Mouse (Mus musculus): Measurements from ENCODE around the gene Ccdc81. TPM values are rescaled to one million over a fixed set of nuclear protein-coding genes. Genes with fewer than 3 reads are reported as not detected.

Gene Ccdc81
- not detected in 2 replicates for polyA plus RNA-seq (2012; ENCODE audit: insufficient read depth, insufficient read length, low replicate concordance, missing spikeins)

GRCm38 (mm10) chr7:89903442-89904343 is at the start of gene Ccdc81:
Gene Ccdc81 (minus strand): TSS chr7:89903629.
- H3K4me1 ChIP-seq (ENCODE audit: control insufficient read depth, insufficient read depth, low read length) = peaks cover 9% of the 10 kb centered on the region
- WGBS = 26% methylated on average over 22 of the region's 22 CpGs
- TF ChIP-seq CTCF (IDR thresholded peaks at IDR 0.05; ENCODE audit: insufficient read depth, low read depth, low read length) (no peak), POLR2A (IDR thresholded peaks at IDR 0.05; ENCODE audit: insufficient read depth, low read depth, low read length) (no peak)
- H3K27ac ChIP-seq (ENCODE audit: insufficient read depth, low read depth, low read length) = no peak within 1 kb of the TSS
- H3K4me3 ChIP-seq (ENCODE audit: insufficient read depth, low read depth, low read length) = no peak within 1 kb of the TSS

GRCm38 (mm10) chr7:89949403-89949802 is 46.0 kb upstream of the Ccdc81 start:
- Histone ChIP-seq H3K4me3 (ENCODE audit: insufficient read depth, low read depth, low read length) (no peak overlapping the region), H3K27ac (ENCODE audit: insufficient read depth, low read depth, low read length) (no peak overlapping the region), H3K4me1 (ENCODE audit: control insufficient read depth, insufficient read depth, low read length) (no peaks in the 10 kb centered on the region)
- WGBS = 82% methylated on average over 4 of the region's 4 CpGs
- TF ChIP-seq CTCF (IDR thresholded peaks at IDR 0.05; ENCODE audit: insufficient read depth, low read depth, low read length) = no peak
- no peak for TF ChIP-seq POLR2A (IDR thresholded peaks at IDR 0.05; ENCODE audit: insufficient read depth, low read depth, low read length)

GRCm38 (mm10) chr7:89948026-89948425 is 44.6 kb upstream of the Ccdc81 start:
- WGBS = 67% methylated on average over 7 of the region's 7 CpGs

GRCm38 (mm10) chr7:89940571-89941463 is 37.4 kb upstream of the Ccdc81 start, which contains the start of gene Hikeshi:
Gene Hikeshi (minus strand): TSS chr7:89941204.
- under 1% methylated on average over 45 of the region's 45 CpGs for WGBS
- H3K27ac ChIP-seq (ENCODE audit: insufficient read depth, low read depth, low read length) = peak within 1 kb of the TSS; percentile 13
- H3K4me1 ChIP-seq (ENCODE audit: control insufficient read depth, insufficient read depth, low read length) = no peaks in the 10 kb centered on the region
- H3K4me3 ChIP-seq (ENCODE audit: insufficient read depth, low read depth, low read length) = peak within 1 kb of the TSS; percentile 89
- TF ChIP-seq POLR2A (IDR thresholded peaks at IDR 0.05; ENCODE audit: insufficient read depth, low read depth, low read length) = peak; percentile 33; the same call in 1 of the 2 replicates
- TF ChIP-seq CTCF (IDR thresholded peaks at IDR 0.05; ENCODE audit: insufficient read depth, low read depth, low read length) = no peak

More at GRCm38 (mm10) chr7:89948026-89948425, 44.6 kb upstream of the Ccdc81 start:
- Histone ChIP-seq H3K4me1 (ENCODE audit: control insufficient read depth, insufficient read depth, low read length) (no peaks in the 10 kb centered on the region), H3K27ac (ENCODE audit: insufficient read depth, low read depth, low read length) (no peak overlapping the region), H3K4me3 (ENCODE audit: insufficient read depth, low read depth, low read length) (no peak overlapping the region)
- no peak for TF ChIP-seq CTCF (IDR thresholded peaks at IDR 0.05; ENCODE audit: insufficient read depth, low read depth, low read length)
- TF ChIP-seq POLR2A (IDR thresholded peaks at IDR 0.05; ENCODE audit: insufficient read depth, low read depth, low read length) = no peak

GRCm38 (mm10) chr7:89939497-89940353 is 36.3 kb upstream of the Ccdc81 start:
- no peaks in the 10 kb centered on the region for H3K4me1 ChIP-seq (ENCODE audit: control insufficient read depth, insufficient read depth, low read length)
- TF ChIP-seq POLR2A (IDR thresholded peaks at IDR 0.05; ENCODE audit: insufficient read depth, low read depth, low read length) (no peak), CTCF (IDR thresholded peaks at IDR 0.05; ENCODE audit: insufficient read depth, low read depth, low read length) (no peak)
- 26% methylated on average over 15 of the region's 15 CpGs for WGBS
- H3K27ac ChIP-seq (ENCODE audit: insufficient read depth, low read depth, low read length) = no peak overlapping the region
- H3K4me3 ChIP-seq (ENCODE audit: insufficient read depth, low read depth, low read length) = no peak overlapping the region

- Histone ChIP-seq H3K4me3 (ENCODE audit: insufficient read depth, low read depth, low read length) (no peak overlapping the region), H3K27ac (ENCODE audit: insufficient read depth, low read depth, low read length) (no peak overlapping the region), H3K4me1 (ENCODE audit: control insufficient read depth, insufficient read depth, low read length) (no peaks in the 10 kb centered on the region)
- 97% methylated on average over 15 of the region's 15 CpGs for WGBS
- TF ChIP-seq POLR2A (IDR thresholded peaks at IDR 0.05; ENCODE audit: insufficient read depth, low read depth, low read length) (no peak), CTCF (IDR thresholded peaks at IDR 0.05; ENCODE audit: insufficient read depth, low read depth, low read length) (no peak)
These were observed 20.2 kb upstream of the Ccdc81 start for GRCm38 (mm10) chr7:89923441-89924180.

GRCm38 (mm10) chr7:89917776-89918175 is 14.3 kb upstream of the Ccdc81 start:
- no peak overlapping the region for H3K27ac ChIP-seq (ENCODE audit: insufficient read depth, low read depth, low read length)
- no peak overlapping the region for H3K4me3 ChIP-seq (ENCODE audit: insufficient read depth, low read depth, low read length)
- no peak for TF ChIP-seq POLR2A (IDR thresholded peaks at IDR 0.05; ENCODE audit: insufficient read depth, low read depth, low read length)
- no peak for TF ChIP-seq CTCF (IDR thresholded peaks at IDR 0.05; ENCODE audit: insufficient read depth, low read depth, low read length)
- H3K4me1 ChIP-seq (ENCODE audit: control insufficient read depth, insufficient read depth, low read length) = no peaks in the 10 kb centered on the region
- 48% methylated on average over 4 of the region's 4 CpGs for WGBS

All from olfactory bulb, adult 2 months (tissue).